Mouse (Mus musculus) inflammation-experienced regulatory T-cells, adult 6 months (primary cell): ENCODE results near the gene Gm14288. TPM values are rescaled to one million over a fixed set of nuclear protein-coding genes. Genes with fewer than 3 reads are reported as not detected.
"Not testable (repeated sequence)": the region's sequence is repeated elsewhere in the genome, so short reads cannot be mapped to it uniquely, and the experiment has no call there.

Experiments
- ATAC-seq: one replicate; pipeline ENCODE4 v1.8.0; 2017
- polyA plus RNA-seq, 3 experiments: library from polyadenylated mRNA; unstranded; fragments of 100-300 nt; shearing (Covaris generic); gene quantifications; one replicate each; pipeline ENCODE4 v1.2.1; 2017

The Gm14288 gene
- polyA plus RNA-seq: 1 to 10 TPM in 1 of 3 experiments, under 1 TPM in 1, not detected in 1; 0.93 to 1.8 TPM

DNA sequence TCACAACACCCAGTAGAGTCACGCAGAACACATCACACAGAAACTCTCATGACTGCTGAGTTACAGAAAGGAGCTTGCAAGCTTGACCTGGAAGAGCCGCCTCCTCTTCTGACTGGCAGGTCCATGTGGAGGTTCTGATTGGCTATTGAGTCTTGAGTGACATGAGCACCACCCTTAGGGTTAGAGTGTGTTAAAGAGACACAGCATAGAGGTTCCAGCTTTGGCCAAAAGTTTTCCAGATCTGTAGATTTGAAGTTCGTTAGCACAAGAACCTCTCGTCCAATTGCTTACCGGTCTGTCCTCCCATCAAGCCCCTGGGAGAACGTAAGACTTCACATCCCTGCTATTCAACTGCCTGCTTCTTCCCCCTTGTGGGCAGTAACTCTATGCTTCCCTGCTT lies at the start of gene Gm14288:
Gene Gm14288 (minus strand): TSS at position 101 of the 400 bp plus-strand sequence.
- not testable (repeated sequence) for ATAC-seq

DNA sequence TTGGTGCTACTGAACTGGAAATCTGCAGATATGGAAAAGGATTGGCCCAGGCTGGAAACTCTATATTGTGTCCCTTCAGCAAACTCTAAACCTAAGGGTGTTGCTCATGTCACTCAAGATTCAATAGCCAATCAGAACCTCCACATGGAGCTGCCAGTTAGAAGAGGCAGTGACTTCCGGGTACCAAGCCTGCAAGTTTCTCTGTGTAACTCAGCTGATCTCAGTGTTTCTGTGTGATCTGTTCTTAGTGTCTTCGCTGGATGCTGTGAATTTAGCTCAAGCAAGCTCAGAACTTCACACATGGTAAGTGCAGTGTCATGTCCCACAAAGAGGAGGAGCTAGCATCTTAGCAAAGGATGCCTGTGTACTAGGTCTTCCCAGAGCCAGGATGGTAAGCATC lies 59.7 kb downstream of the Gm14288 start, which contains the start of gene Gm2007:
Gene Gm2007 (plus strand): TSS at position 301 of the 400 bp plus-strand sequence.
- not testable (repeated sequence) for ATAC-seq

Other genes starting within 250 kb of the Gm14288 start
- gene Gm11007, start 157.1 kb downstream of the Gm14288 start, polyA plus RNA-seq: 10 to 100 TPM in 1 of 3 experiments, 1 to 10 TPM in 1, not detected in 1; 7.6 to 17.4 TPM
- gene Zfp969, start 97.4 kb downstream of the Gm14288 start, polyA plus RNA-seq: 1 to 10 TPM in 2 of 3 experiments, not detected in 1; 8.1 to 8.8 TPM
- gene Gm2007, start 59.6 kb downstream of the Gm14288 start, polyA plus RNA-seq: 10 to 100 TPM in 1 of 3 experiments, 1 to 10 TPM in 1, not detected in 1; 7.6 to 17.4 TPM
- 10 to 100 TPM in 2 of 3 experiments, 1 to 10 TPM in 1; 5.8 to 17.3 (median 13.1) TPM for gene Gm6710, start 68.1 kb upstream of the Gm14288 start, polyA plus RNA-seq
- 1 to 10 TPM; 1.9 to 4.0 (median 2.9) TPM for gene Zfp966, start 130.0 kb upstream of the Gm14288 start, polyA plus RNA-seq
- gene Gm2026, start 164.2 kb upstream of the Gm14288 start, polyA plus RNA-seq: 10 to 100 TPM in 1 of 3 experiments, 1 to 10 TPM in 2; 3.0 to 13.2 (median 4.9) TPM